Mouse (Mus musculus): Measurements from ENCODE around the gene Pigm.
A peak's percentile ranks its signal among the peaks of the same experiment; 100 is the strongest.

The Pigm gene

GRCm38 (mm10) chr1:172413491-172414230 lies 37.3 kb downstream of the Pigm start:
- DNase-seq (ENCODE audit: low spot score) = no peak

GRCm38 (mm10) chr1:172414231-172414585 lies 37.9 kb downstream of the Pigm start:
- no peak for DNase-seq (ENCODE audit: low spot score)

- peak; percentile 41 for DNase-seq (ENCODE audit: low spot score)
Measured at GRCm38 (mm10) chr1:172415061-172415460, 38.7 kb downstream of the Pigm start.

GRCm38 (mm10) chr1:172418173-172418572 lies 41.8 kb downstream of the Pigm start:
- no peak for DNase-seq (ENCODE audit: low spot score)

- DNase-seq (ENCODE audit: low spot score) = no peak
Measured at GRCm38 (mm10) chr1:172418642-172419041, 42.3 kb downstream of the Pigm start.

GRCm38 (mm10) chr1:172420181-172420580 lies 43.8 kb downstream of the Pigm start:
- DNase-seq (ENCODE audit: low spot score) = no peak

- DNase-seq (ENCODE audit: low spot score) = peak; percentile 19
Measured at GRCm38 (mm10) chr1:172423393-172423792, 47.0 kb downstream of the Pigm start.

- no peak for DNase-seq (ENCODE audit: low spot score)
Measured at GRCm38 (mm10) chr1:172426419-172426818, 50.1 kb downstream of the Pigm start.

GRCm38 (mm10) chr1:172427841-172428240 lies 51.5 kb downstream of the Pigm start:
- no peak for DNase-seq (ENCODE audit: low spot score)

GRCm38 (mm10) chr1:172428614-172429013 lies 52.3 kb downstream of the Pigm start:
- no peak for DNase-seq (ENCODE audit: low spot score)

- no peak for DNase-seq (ENCODE audit: low spot score)
Measured at GRCm38 (mm10) chr1:172430731-172431220, 54.4 kb downstream of the Pigm start.

GRCm38 (mm10) chr1:172431836-172432586 lies 55.7 kb downstream of the Pigm start:
- peak; percentile 72 for DNase-seq (ENCODE audit: low spot score)

GRCm38 (mm10) chr1:172432587-172432955 lies 56.2 kb downstream of the Pigm start:
- DNase-seq (ENCODE audit: low spot score) = no peak

- no peak for DNase-seq (ENCODE audit: low spot score)
Measured at GRCm38 (mm10) chr1:172433012-172433850, 56.9 kb downstream of the Pigm start.
